Mouse (Mus musculus) stomach, postnatal 0 days (tissue): ENCODE results near the gene Wdr54.

Experiments
- CTCF ChIP-seq: IDR thresholded peaks from 2 replicates; pipeline ENCODE4 v1.5.1; 2016; ENCODE audit warnings: antibody characterized with exemption, low read depth, mild to moderate bottlenecking, moderate library complexity
- EP300 ChIP-seq: optimal IDR thresholded peaks from 2 replicates; pipeline ENCODE3; 2016; ENCODE audit warnings: antibody characterized with exemption

DNA sequence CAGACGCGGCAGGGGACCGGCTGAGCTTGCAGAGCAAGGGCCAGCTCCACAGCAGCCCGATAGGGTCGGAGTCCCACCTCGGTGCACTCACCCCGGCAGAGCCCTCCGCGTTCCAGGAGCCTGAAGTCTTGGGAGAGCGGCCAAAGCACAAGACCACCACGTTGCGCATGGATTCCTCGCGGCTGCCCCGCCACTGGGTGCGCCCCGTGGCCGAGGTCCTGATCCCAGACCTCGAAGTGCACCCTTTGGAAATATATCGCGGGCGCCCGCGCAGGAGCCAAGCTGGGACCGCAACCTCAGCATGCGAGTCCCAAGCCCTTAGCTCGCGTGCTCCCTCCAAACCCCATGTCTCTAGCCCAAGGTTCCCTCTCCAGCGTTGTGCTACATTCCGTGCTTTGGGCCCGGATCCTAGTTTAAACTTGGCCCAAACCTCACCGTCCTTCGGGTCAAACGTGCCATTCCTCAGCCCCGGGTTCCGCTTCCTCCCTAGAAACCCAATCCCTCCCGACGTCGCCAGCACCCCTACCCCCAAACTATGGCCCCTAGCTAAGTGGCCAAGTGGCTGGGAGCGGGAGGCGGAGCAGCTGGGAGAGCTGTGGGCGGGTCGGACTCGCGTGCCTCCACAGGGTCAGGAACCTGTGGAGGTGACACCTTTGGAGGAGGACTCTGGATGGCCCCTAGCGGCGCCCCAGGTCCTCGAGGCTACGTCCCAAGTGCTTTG is 5.9 kb upstream of the Wdr54 start:
- TF ChIP-seq CTCF (no peak), EP300 (no peak)
